Mouse (Mus musculus) MEL (cell line): ENCODE measurements around the gene Vamp8. TPM values are rescaled to one million over a fixed set of nuclear protein-coding genes. Genes with fewer than 3 reads are reported as not detected.
A peak's percentile ranks its signal among the peaks of the same experiment; 100 is the strongest.

Experiments
- DNase-seq: peaks from one replicate; pipeline ENCODE4 v3.0.0; 2011; ENCODE audit warnings: low read depth, low spot score
- H3K27ac ChIP-seq: 2 replicates; pipeline ENCODE4 v1.5.1; 2012; ENCODE audit warnings: low read depth, mild to moderate bottlenecking, control low read depth, low read length, moderate library complexity; ENCODE audit not compliant: control insufficient read depth
- H3K27me3 ChIP-seq, 2 experiments: fragments of 150-350 bp in 1 of 2; sonication (generic) in 1 of 2; 2 replicates each; pipeline ENCODE4 v1.6.1; 2012; ENCODE audit warnings: low read length in 2 of 2, mild to moderate bottlenecking in 2 of 2, improper control_type of control experiment in 1 of 2, moderate library complexity in 1 of 2; ENCODE audit not compliant: insufficient read depth in 2 of 2, control insufficient read depth in 1 of 2
- H3K36me3 ChIP-seq, 2 experiments: 2 replicates each; pipeline ENCODE4 v1.6.1; 2012 to 2014; ENCODE audit warnings: low read length in 2 of 2, improper control_type of control experiment in 1 of 2, inconsistent platforms in 1 of 2, mild to moderate bottlenecking in 1 of 2; ENCODE audit not compliant: insufficient read depth in 2 of 2, control insufficient read depth in 1 of 2
- H3K4me1 ChIP-seq, 2 experiments: fragments of 150-350 bp in 1 of 2; sonication (generic) in 1 of 2; 2 replicates each; pipeline ENCODE4 v1.6.1; 2012; ENCODE audit warnings: low read length in 2 of 2, improper control_type of control experiment in 1 of 2, mild to moderate bottlenecking in 1 of 2; ENCODE audit not compliant: insufficient read depth in 2 of 2, control insufficient read depth in 1 of 2
- H3K4me3 ChIP-seq, 2 experiments: fragments of 150-350 bp in 1 of 2; sonication (generic) in 1 of 2; 2 replicates each; pipeline ENCODE4 v1.5.1; 2012; ENCODE audit warnings: low read depth in 2 of 2, low read length in 2 of 2, mild to moderate bottlenecking in 2 of 2, moderate library complexity in 2 of 2, control low read depth in 1 of 2, improper control_type of control experiment in 1 of 2; ENCODE audit not compliant: control insufficient read depth in 1 of 2, insufficient read depth in 1 of 2
- H3K79me2 ChIP-seq: 2 replicates; pipeline ENCODE4 v1.6.1; 2012; ENCODE audit warnings: mild to moderate bottlenecking, low read length, moderate library complexity; ENCODE audit not compliant: control insufficient read depth, poor library complexity, insufficient read depth
- H3K9ac ChIP-seq: 2 replicates; pipeline ENCODE4 v1.6.1; 2012; ENCODE audit warnings: low read depth, mild to moderate bottlenecking, control low read depth, low read length, moderate library complexity; ENCODE audit not compliant: control insufficient read depth, poor library complexity, severe bottlenecking
- H3K9me3 ChIP-seq: fragments of 150-350 bp; sonication (generic); replicated peaks from 2 replicates; pipeline ENCODE4 v1.6.1; 2012; ENCODE audit warnings: mild to moderate bottlenecking, low read length, improper control_type of control experiment, moderate library complexity; ENCODE audit not compliant: insufficient read depth
- CHD1 ChIP-seq: IDR thresholded peaks from 2 replicates; pipeline ENCODE4 v1.6.1; 2012; ENCODE audit warnings: low read depth, mild to moderate bottlenecking, inconsistent platforms, low read length, improper control_type of control experiment
- CTCF ChIP-seq, 3 experiments: IDR thresholded peaks in 2 of 3; conservative IDR thresholded peaks in 1 of 3; 2 replicates each; pipeline ENCODE4 v1.5.1; 2011 to 2012; ENCODE audit warnings: low read length in 3 of 3, low read depth in 2 of 3, mild to moderate bottlenecking in 2 of 3, improper control_type of control experiment in 1 of 3, inconsistent platforms in 1 of 3, mixed read lengths in 1 of 3, moderate library complexity in 1 of 3; ENCODE audit not compliant: control insufficient read depth in 1 of 3, insufficient read depth in 1 of 3, poor library complexity in 1 of 3, severe bottlenecking in 1 of 3
- ELF1 ChIP-seq: IDR thresholded peaks from 2 replicates; pipeline ENCODE4 v1.6.1; 2014; ENCODE audit warnings: low read depth, mild to moderate bottlenecking, inconsistent platforms, low read length, improper control_type of control experiment, moderate library complexity
- EP300 ChIP-seq, 2 experiments: IDR thresholded peaks; 2 replicates each; pipeline ENCODE4 v1.6.1; 2011; ENCODE audit warnings: improper control_type of control experiment in 2 of 2, low read length in 2 of 2, low read depth in 1 of 2, mild to moderate bottlenecking in 1 of 2
- ETS1 ChIP-seq: IDR thresholded peaks from 2 replicates; pipeline ENCODE4 v1.6.1; 2012; ENCODE audit warnings: low read depth, mild to moderate bottlenecking, inconsistent platforms, low read length, improper control_type of control experiment, moderate library complexity
- GABPA ChIP-seq: IDR thresholded peaks from 2 replicates; pipeline ENCODE4 v1.6.1; 2012; ENCODE audit warnings: low read depth, mild to moderate bottlenecking, inconsistent platforms, low read length, improper control_type of control experiment, moderate library complexity
- GATA1 ChIP-seq: IDR thresholded peaks from 2 replicates; pipeline ENCODE4 v1.6.1; 2011; ENCODE audit warnings: low read depth, low read length, improper control_type of control experiment
- HCFC1 ChIP-seq: IDR thresholded peaks from 2 replicates; pipeline ENCODE4 v1.6.1; 2012; ENCODE audit warnings: low read depth, mild to moderate bottlenecking, inconsistent platforms, low read length, improper control_type of control experiment, moderate library complexity
- JUND ChIP-seq: IDR thresholded peaks from 2 replicates; pipeline ENCODE4 v1.6.1; 2011; ENCODE audit warnings: low read depth, mild to moderate bottlenecking, improper control_type of control experiment, low read length
- KAT2A ChIP-seq: conservative IDR thresholded peaks from 2 replicates; pipeline ENCODE4 v1.6.1; 2012; ENCODE audit warnings: low read depth, low read length, improper control_type of control experiment, inconsistent platforms
- MAZ ChIP-seq: IDR thresholded peaks from 2 replicates; pipeline ENCODE4 v1.6.1; 2012; ENCODE audit warnings: low read depth, mild to moderate bottlenecking, inconsistent platforms, low read length, improper control_type of control experiment
- MEF2A ChIP-seq: IDR thresholded peaks from 2 replicates; pipeline ENCODE4 v1.6.1; 2014; ENCODE audit warnings: low read depth, mild to moderate bottlenecking, inconsistent platforms, low read length, improper control_type of control experiment; ENCODE audit not compliant: poor library complexity, insufficient replicate concordance, severe bottlenecking; ENCODE audit errors: extremely low read depth
- MYC ChIP-seq: IDR thresholded peaks from 2 replicates; pipeline ENCODE4 v1.6.1; 2011; ENCODE audit warnings: low read depth, mild to moderate bottlenecking, low read length, improper control_type of control experiment, moderate library complexity
- NELFE ChIP-seq: IDR thresholded peaks from 2 replicates; pipeline ENCODE4 v1.6.1; 2011; ENCODE audit warnings: low read depth, low read length, improper control_type of control experiment
- NRF1 ChIP-seq: IDR thresholded peaks from 2 replicates; pipeline ENCODE4 v1.6.1; 2014; ENCODE audit warnings: low read depth, mild to moderate bottlenecking, inconsistent platforms, low read length, improper control_type of control experiment, moderate library complexity; ENCODE audit not compliant: poor library complexity, insufficient read depth, severe bottlenecking
- POLR2AphosphoS2 ChIP-seq: IDR thresholded peaks from 2 replicates; pipeline ENCODE4 v1.6.1; 2011; ENCODE audit warnings: low read length, improper control_type of control experiment
- RAD21 ChIP-seq: IDR thresholded peaks from 2 replicates; pipeline ENCODE4 v1.6.1; 2011; ENCODE audit warnings: mild to moderate bottlenecking, low read depth, low read length, improper control_type of control experiment
- SIN3A ChIP-seq: IDR thresholded peaks from 2 replicates; pipeline ENCODE4 v1.6.1; 2012; ENCODE audit warnings: low read length, improper control_type of control experiment, inconsistent platforms
- SMC3 ChIP-seq: IDR thresholded peaks from 2 replicates; pipeline ENCODE4 v1.6.1; 2011; ENCODE audit warnings: low read depth, low read length, improper control_type of control experiment
- TAL1 ChIP-seq: IDR thresholded peaks from 2 replicates; pipeline ENCODE4 v1.6.1; 2012; ENCODE audit warnings: mild to moderate bottlenecking, inconsistent platforms, low read length, moderate library complexity, mixed read lengths
- TBP ChIP-seq: IDR thresholded peaks from 2 replicates; pipeline ENCODE4 v1.8.0; 2011; ENCODE audit warnings: low read depth, low read length, improper control_type of control experiment
- TCF12 ChIP-seq: IDR thresholded peaks from 2 replicates; pipeline ENCODE4 v1.6.1; 2014; ENCODE audit warnings: low read depth, mild to moderate bottlenecking, inconsistent platforms, low read length, improper control_type of control experiment, moderate library complexity
- USF1 ChIP-seq: IDR thresholded peaks from 2 replicates; pipeline ENCODE4 v1.6.1; 2014; ENCODE audit warnings: low read depth, mild to moderate bottlenecking, inconsistent platforms, low read length, improper control_type of control experiment, moderate library complexity
- USF2 ChIP-seq, 2 experiments: IDR thresholded peaks; 2 replicates each; pipeline ENCODE4 v1.6.1; 2011 to 2012; ENCODE audit warnings: improper control_type of control experiment in 2 of 2, low read length in 2 of 2, borderline replicate concordance in 1 of 2, inconsistent platforms in 1 of 2, low read depth in 1 of 2, mild to moderate bottlenecking in 1 of 2; ENCODE audit not compliant: insufficient read depth in 1 of 2
- ZC3H11A ChIP-seq: IDR thresholded peaks from 2 replicates; pipeline ENCODE4 v1.6.1; 2012; ENCODE audit warnings: low read depth, mild to moderate bottlenecking, inconsistent platforms, low read length, improper control_type of control experiment
- ZKSCAN1 ChIP-seq: IDR thresholded peaks from 2 replicates; pipeline ENCODE4 v1.6.1; 2012; ENCODE audit warnings: low read depth, mild to moderate bottlenecking, inconsistent platforms, low read length, improper control_type of control experiment, moderate library complexity
- ZMIZ1 ChIP-seq: IDR thresholded peaks from 2 replicates; pipeline ENCODE4 v1.6.1; 2012; ENCODE audit warnings: low read depth, mild to moderate bottlenecking, inconsistent platforms, low read length, improper control_type of control experiment, moderate library complexity
- polyA plus RNA-seq, 2 experiments: library from polyadenylated mRNA; stranded (reverse) in 1 of 2; unstranded in 1 of 2; fragments of >175 nt in 1 of 2; fragments of >200 nt in 1 of 2; gene quantifications; 2 replicates each; pipeline versions ENCODE4 v1.2.1 to v1.2.4; 2012; ENCODE audit warnings: low replicate concordance in 2 of 2, low read depth in 1 of 2; ENCODE audit not compliant: insufficient read length in 2 of 2, insufficient read depth in 1 of 2, missing spikeins in 1 of 2
- total RNA-seq: library from RNA; depleted of rRNA; stranded (reverse); fragments of 300-350 nt; gene quantifications from 2 replicates; pipeline ENCODE4 v1.2.3, GENCODE M21; 2012

Vamp8 gene
- total and polyA plus RNA-seq, 3 experiments, result 164 to 179 TPM; not detected in 1

GRCm38 (mm10) chr6:72364009-72364408 is 26.5 kb downstream of the Vamp8 start:
- Histone ChIP-seq H3K4me3 (no peak overlapping the region), H3K4me1 (peaks cover 0 to 27% of the 10 kb centered on the region in 2 experiments; a peak in 2 of 4 replicates), H3K79me2 (peaks cover 8% of the 10 kb centered on the region), H3K36me3 (peaks cover 0 to 22% of the 10 kb centered on the region in 2 experiments; a peak in 3 of 4 replicates), H3K9me3 (no peaks in the 10 kb centered on the region), H3K27me3 (no peaks in the 10 kb centered on the region), H3K27ac (no peak overlapping the region), H3K9ac (no peak overlapping the region)
- TF ChIP-seq RAD21, result peak; percentile 21
- TF ChIP-seq CTCF (IDR thresholded peaks at IDR 0.05 in 2 of 3, conservative IDR thresholded peaks at IDR 0.05 in 1 of 3; ENCODE audit: control insufficient read depth in 1 of 3, insufficient read depth in 1 of 3, low read depth in 2 of 3, low read length in 3 of 3, poor library complexity in 1 of 3, severe bottlenecking in 1 of 3), result peak in 2 of 3 experiments; percentile 48 to 60; a peak in 4 of 6 replicates
- no peak for TF ChIP-seq CHD1
- TF ChIP-seq SMC3, result 0 out of 2 replicates have a peak, but pooled peaks have one; percentile 30
- peak; percentile 44 for DNase-seq

GRCm38 (mm10) chr6:72362132-72363028 is 28.1 kb downstream of the Vamp8 start:
- Histone ChIP-seq H3K4me1 (peaks cover 0 to 31% of the 10 kb centered on the region in 2 experiments; a peak in 2 of 4 replicates), H3K9ac (peak overlapping the region; percentile 86), H3K4me3 (peak overlapping the region; percentile 80 to 84), H3K79me2 (peaks cover 8% of the 10 kb centered on the region), H3K27me3 (no peaks in the 10 kb centered on the region), H3K9me3 (no peaks in the 10 kb centered on the region), H3K27ac (peak overlapping the region; percentile 90), H3K36me3 (peaks cover 0 to 27% of the 10 kb centered on the region in 2 experiments; a peak in 2 of 4 replicates)
- DNase-seq, result peak; percentile 99
- TF ChIP-seq HCFC1 (peak; percentile 84), POLR2AphosphoS2 (peak; percentile 93), ZMIZ1 (peak; percentile 95), SIN3A (peak; percentile 90), TCF12 (peak; percentile 43; the same call in 1 of the 2 replicates), TBP (peak; percentile 94), ELF1 (peak; percentile 98), MEF2A (peak; percentile 9; the same call in 1 of the 2 replicates), EP300 (IDR thresholded peaks at IDR 0.05; ENCODE audit: low read depth in 1 of 2, low read length in 2 of 2) (peak in 1 of 2 experiments; percentile 28; a peak in 1 of 4 replicates), ZC3H11A (no peak), TAL1 (no peak), USF2 (IDR thresholded peaks at IDR 0.05; ENCODE audit: borderline replicate concordance in 1 of 2, insufficient read depth in 1 of 2, low read depth in 1 of 2, low read length in 2 of 2) (peak; percentile 44 to 90), ETS1 (0 out of 2 replicates have a peak, but pooled peaks have one; percentile 19), GABPA (no peak), NELFE (peak; percentile 92), MYC (no peak), RAD21 (no peak), GATA1 (no peak), USF1 (peak; percentile 99), SMC3 (0 out of 2 replicates have a peak, but pooled peaks have one; percentile 6), MAZ (peak; percentile 43; the same call in 1 of the 2 replicates), NRF1 (peak; percentile 41; the same call in 1 of the 2 replicates), CHD1 (no peak), ZKSCAN1 (no peak), KAT2A (peak; percentile 44; the same call in 1 of the 2 replicates), JUND (no peak)
